Mouse (Mus musculus) C2C12 (cell line): ENCODE measurements around the gene Lta. TPM values are rescaled to one million over a fixed set of nuclear protein-coding genes. Genes with fewer than 3 reads are reported as not detected.
A peak's percentile ranks its signal among the peaks of the same experiment; 100 is the strongest.

Experiments used
- H3K27me3 ChIP-seq: one replicate; pipeline ENCODE4 v1.6.1; 2011; ENCODE audit not compliant: control insufficient read depth, insufficient read depth, insufficient read length
- H3K36me3 ChIP-seq: one replicate; pipeline ENCODE4 v1.6.1; 2011; ENCODE audit not compliant: control insufficient read depth, insufficient read depth
- H3K4me3 ChIP-seq: one replicate; pipeline ENCODE4 v1.5.1; 2011; ENCODE audit warnings: mild to moderate bottlenecking, control low read depth; ENCODE audit not compliant: poor library complexity, insufficient read depth, severe bottlenecking
- H3K79me2 ChIP-seq: one replicate; pipeline ENCODE4 v1.6.1; 2011; ENCODE audit not compliant: control insufficient read depth, insufficient read depth
- H3K79me3 ChIP-seq: one replicate; pipeline ENCODE4 v1.6.1; 2011; ENCODE audit warnings: low read depth, control low read depth
- H3ac ChIP-seq: one replicate; pipeline ENCODE3; 2011; ENCODE audit warnings: low read depth; ENCODE audit not compliant: control insufficient read depth, insufficient read length
- CEBPB ChIP-seq: IDR thresholded peaks from one replicate; pipeline ENCODE4 v1.6.1; 2011; ENCODE audit warnings: low read depth, mild to moderate bottlenecking, control low read depth, moderate library complexity
- CTCF ChIP-seq: IDR thresholded peaks from one replicate; pipeline ENCODE4 v1.5.1; 2011; ENCODE audit not compliant: control insufficient read depth, insufficient read depth, insufficient read length
- FOSL1 ChIP-seq: IDR thresholded peaks from one replicate; pipeline ENCODE4 v1.8.0; 2011; ENCODE audit warnings: mild to moderate bottlenecking, low read length; ENCODE audit not compliant: poor library complexity, insufficient read depth, severe bottlenecking
- MAX ChIP-seq: IDR thresholded peaks from one replicate; pipeline ENCODE4 v1.6.1; 2011; ENCODE audit warnings: mild to moderate bottlenecking, control low read depth
- MYOD1 ChIP-seq: IDR thresholded peaks from one replicate; pipeline ENCODE4 v1.6.1; 2011; ENCODE audit warnings: low read depth; ENCODE audit not compliant: control insufficient read depth, insufficient read length
- MYOG ChIP-seq: IDR thresholded peaks from one replicate; pipeline ENCODE4 v1.6.1; 2011; ENCODE audit not compliant: control insufficient read depth, insufficient read length; ENCODE audit errors: extremely low read depth
- USF1 ChIP-seq: IDR thresholded peaks from one replicate; pipeline ENCODE4 v1.6.1; 2011; ENCODE audit warnings: low read depth, mild to moderate bottlenecking, control low read depth, moderate library complexity
- polyA plus RNA-seq: library from polyadenylated mRNA; unstranded; fragments of >200 nt; fragmentation: generic; extraction: Trizol; gene quantifications from one replicate; pipeline ENCODE4 v1.2.1, GENCODE M21; 2012; ENCODE audit warnings: missing spikeins

The Lta gene
- polyA plus RNA-seq, 1 experiment: 0.07 TPM

GRCm38 (mm10) chr17:35178528-35178927, 26.6 kb downstream of the Lta start:
- TF ChIP-seq MYOD1 (no peak), CTCF (peak; percentile 80), MAX (no peak)
- Histone ChIP-seq H3ac (no peak overlapping the region), H3K36me3 (no peaks in the 10 kb centered on the region), H3K79me2 (no peaks in the 10 kb centered on the region), H3K27me3 (no peaks in the 10 kb centered on the region), H3K79me3 (no peaks in the 10 kb centered on the region), H3K4me3 (no peak overlapping the region)

- H3K36me3 ChIP-seq: no peaks in the 10 kb centered on the region
- no peak within 1 kb of the TSS for H3K4me3 ChIP-seq
- no peaks in the 10 kb centered on the region for H3K27me3 ChIP-seq
- TF ChIP-seq CEBPB (no peak), MAX (no peak), FOSL1 (no peak)
- no peaks in the 10 kb centered on the region for H3K79me3 ChIP-seq
- no peak within 1 kb of the TSS for H3ac ChIP-seq
- H3K79me2 ChIP-seq: no peaks in the 10 kb centered on the region
Observed at GRCm38 (mm10) chr17:35175968-35176367, 29.2 kb downstream of the Lta start, which contains the start of gene Aif1. Aif1 (minus strand) TSS chr17:35176068.

GRCm38 (mm10) chr17:35175382-35175781, 29.8 kb downstream of the Lta start:
- TF ChIP-seq CEBPB: no peak
- TF ChIP-seq MAX: no peak
- no peak for TF ChIP-seq MYOG
- no peak for TF ChIP-seq MYOD1
- no peak for TF ChIP-seq USF1
- no peak overlapping the region for H3ac ChIP-seq
- H3K27me3 ChIP-seq: no peaks in the 10 kb centered on the region
- H3K36me3 ChIP-seq: no peaks in the 10 kb centered on the region
- H3K79me2 ChIP-seq: no peaks in the 10 kb centered on the region
- H3K4me3 ChIP-seq: no peak overlapping the region
- H3K79me3 ChIP-seq: no peaks in the 10 kb centered on the region

GRCm38 (mm10) chr17:35174201-35174977, 30.8 kb downstream of the Lta start:
- no peaks in the 10 kb centered on the region for H3K27me3 ChIP-seq
- TF ChIP-seq CTCF (no peak), MYOD1 (no peak), MYOG (no peak), CEBPB (no peak), FOSL1 (no peak), USF1 (no peak), MAX (no peak)

GRCm38 (mm10) chr17:35173329-35173728, 31.8 kb downstream of the Lta start:
- TF ChIP-seq MAX (no peak), MYOG (no peak), CTCF (no peak)

More at GRCm38 (mm10) chr17:35174201-35174977, 30.8 kb downstream of the Lta start:
- H3K79me3 ChIP-seq: no peaks in the 10 kb centered on the region
- H3K4me3 ChIP-seq: no peak overlapping the region
- no peaks in the 10 kb centered on the region for H3K36me3 ChIP-seq
- H3ac ChIP-seq: no peak overlapping the region
- H3K79me2 ChIP-seq: no peaks in the 10 kb centered on the region

GRCm38 (mm10) chr17:35172445-35173234, 32.5 kb downstream of the Lta start:
- H3K4me3 ChIP-seq: no peak overlapping the region
- H3K36me3 ChIP-seq: no peaks in the 10 kb centered on the region
- no peaks in the 10 kb centered on the region for H3K27me3 ChIP-seq
- no peaks in the 10 kb centered on the region for H3K79me3 ChIP-seq
- H3ac ChIP-seq: no peak overlapping the region
- no peak for TF ChIP-seq FOSL1
- TF ChIP-seq MYOG: no peak
- no peak for TF ChIP-seq MYOD1
- TF ChIP-seq CTCF: no peak
- no peak for TF ChIP-seq CEBPB
- no peak for TF ChIP-seq MAX
- no peak for TF ChIP-seq USF1
- no peaks in the 10 kb centered on the region for H3K79me2 ChIP-seq

More at GRCm38 (mm10) chr17:35173329-35173728, 31.8 kb downstream of the Lta start:
- H3ac ChIP-seq: no peak overlapping the region
- no peak overlapping the region for H3K4me3 ChIP-seq
- no peaks in the 10 kb centered on the region for H3K27me3 ChIP-seq
- no peaks in the 10 kb centered on the region for H3K79me3 ChIP-seq
- H3K79me2 ChIP-seq: no peaks in the 10 kb centered on the region
- no peaks in the 10 kb centered on the region for H3K36me3 ChIP-seq
